Mouse (Mus musculus): ENCODE data around the gene Mex3d. TPM values are rescaled to one million over a fixed set of nuclear protein-coding genes. Genes with fewer than 3 reads are reported as not detected.

The Mex3d gene
- total and polyA plus RNA-seq, 3 experiments: 15.6 to 18.8 TPM; not detected in 1

DNA sequence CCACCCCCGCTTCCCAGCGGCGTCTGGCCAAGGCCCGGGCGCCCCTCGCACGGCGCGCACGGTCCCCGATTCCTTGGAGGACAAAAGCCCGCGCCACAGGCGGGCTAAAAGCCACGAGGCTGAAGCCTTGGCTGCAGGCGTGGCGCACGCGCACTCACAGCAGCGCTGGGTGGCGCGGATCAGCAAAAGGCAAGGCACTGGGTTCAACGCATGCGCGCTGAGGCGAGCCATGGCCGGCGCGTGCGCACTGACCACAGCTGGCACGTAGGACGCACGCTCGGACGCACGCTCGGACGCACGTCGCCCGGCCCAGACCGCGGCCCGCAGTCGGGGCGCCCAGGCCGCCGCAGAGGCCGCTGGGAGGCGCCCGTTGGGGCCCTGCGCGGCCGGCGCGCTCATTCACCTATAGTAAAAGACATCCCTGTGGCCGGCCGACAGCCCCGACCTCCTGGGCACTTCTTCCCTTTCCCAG is 11.3 kb upstream of the Mex3d start:
- DNase-seq (ENCODE audit: low read depth, low spot score): peak; percentile 98
- no peaks in the 10 kb centered on the region for H3K9me3 ChIP-seq (replicated peaks; ENCODE audit: insufficient read depth, low read length)
- H3K4me1 ChIP-seq (ENCODE audit: control insufficient read depth in 1 of 2, insufficient read depth in 2 of 2, low read length in 2 of 2): peaks cover 0 to 26% of the 10 kb centered on the region in 2 experiments; a peak in 3 of 4 replicates
- H3K27me3 ChIP-seq (ENCODE audit: control insufficient read depth in 1 of 2, insufficient read depth in 2 of 2, low read length in 2 of 2): no peaks in the 10 kb centered on the region
- peak overlapping the region; percentile 98 for H3K9ac ChIP-seq (ENCODE audit: control insufficient read depth, low read depth, low read length, poor library complexity, severe bottlenecking)
- peaks cover 30% of the 10 kb centered on the region for H3K79me2 ChIP-seq (ENCODE audit: control insufficient read depth, insufficient read depth, low read length, poor library complexity)
- peaks cover 12 to 21% of the 10 kb centered on the region in 2 experiments for H3K36me3 ChIP-seq (ENCODE audit: control insufficient read depth in 1 of 2, insufficient read depth in 2 of 2, low read length in 2 of 2)
- peak overlapping the region; percentile 93 for H3K27ac ChIP-seq (ENCODE audit: control insufficient read depth, low read depth, low read length)
- TF ChIP-seq TCF12 (IDR thresholded peaks at IDR 0.05; ENCODE audit: low read depth, low read length) (peak; percentile 64), EP300 (IDR thresholded peaks at IDR 0.05; ENCODE audit: low read depth in 1 of 2, low read length in 2 of 2) (0 out of 4 replicates have a peak, but pooled peaks of 1 of the 2 experiments have one; percentile 14), MAX (IDR thresholded peaks at IDR 0.05; ENCODE audit: low read length) (peak; percentile 96), MYC (IDR thresholded peaks at IDR 0.05; ENCODE audit: low read depth, low read length) (peak; percentile 92), GABPA (IDR thresholded peaks at IDR 0.05; ENCODE audit: low read depth, low read length) (no peak), E2F4 (IDR thresholded peaks at IDR 0.05; ENCODE audit: borderline replicate concordance, low read depth, low read length) (peak; percentile 62; the same call in 1 of the 2 replicates), RAD21 (IDR thresholded peaks at IDR 0.05; ENCODE audit: low read depth, low read length) (no peak), ZC3H11A (IDR thresholded peaks at IDR 0.05; ENCODE audit: low read depth, low read length) (no peak), HCFC1 (IDR thresholded peaks at IDR 0.05; ENCODE audit: low read depth, low read length) (peak; percentile 79), RCOR1 (IDR thresholded peaks at IDR 0.05; ENCODE audit: low read depth, low read length) (no peak), JUND (IDR thresholded peaks at IDR 0.05; ENCODE audit: low read depth, low read length) (no peak), ZMIZ1 (IDR thresholded peaks at IDR 0.05; ENCODE audit: low read depth, low read length) (peak; percentile 94), NRF1 (IDR thresholded peaks at IDR 0.05; ENCODE audit: insufficient read depth, low read depth, low read length, poor library complexity, severe bottlenecking) (peak; percentile 93), MYB (IDR thresholded peaks at IDR 0.05; ENCODE audit: low read depth, low read length) (0 out of 2 replicates have a peak, but pooled peaks have one; percentile 10), USF1 (IDR thresholded peaks at IDR 0.05; ENCODE audit: low read depth, low read length) (peak; percentile 45), TAL1 (IDR thresholded peaks at IDR 0.05; ENCODE audit: low read length) (no peak), POLR2AphosphoS2 (IDR thresholded peaks at IDR 0.05; ENCODE audit: low read length) (peak; percentile 74), TBP (IDR thresholded peaks at IDR 0.05; ENCODE audit: low read depth, low read length) (peak; percentile 72), NELFE (IDR thresholded peaks at IDR 0.05; ENCODE audit: low read depth, low read length) (peak; percentile 95), UBTF (IDR thresholded peaks at IDR 0.05; ENCODE audit: borderline replicate concordance, insufficient read depth, low read depth, low read length) (no peak), BHLHE40 (IDR thresholded peaks at IDR 0.05; ENCODE audit: borderline replicate concordance, low read depth, low read length) (no peak), MXI1 (IDR thresholded peaks at IDR 0.05; ENCODE audit: low read depth, low read length) (peak; percentile 90), KAT2A (conservative IDR thresholded peaks at IDR 0.05; ENCODE audit: low read depth, low read length) (no peak; the same call in 1 of the 2 replicates), MEF2A (IDR thresholded peaks at IDR 0.05; ENCODE audit: extremely low read depth, insufficient replicate concordance, low read depth, low read length, poor library complexity, severe bottlenecking) (peak; percentile 47; the same call in 1 of the 2 replicates), POLR2A (IDR thresholded peaks at IDR 0.05; ENCODE audit: control insufficient read depth in 1 of 2, insufficient read depth in 1 of 2, low read depth in 1 of 2, low read length in 2 of 2, poor library complexity in 1 of 2) (peak; percentile 80 to 85), SMC3 (IDR thresholded peaks at IDR 0.05; ENCODE audit: low read depth, low read length) (no peak), SIN3A (IDR thresholded peaks at IDR 0.05; ENCODE audit: low read length) (peak; percentile 76)
- peak overlapping the region; percentile 69 to 74 for H3K4me3 ChIP-seq (ENCODE audit: control insufficient read depth in 1 of 2, insufficient read depth in 1 of 2, low read depth in 2 of 2, low read length in 2 of 2)
